Mouse (Mus musculus) intestine, embryonic 16.5 days (tissue): ENCODE results near the gene Sgk1. TPM values are rescaled to one million over a fixed set of nuclear protein-coding genes. Genes with fewer than 3 reads are reported as not detected.

Experiments used
- ATAC-seq: fragments of 200-750 bp; cut with Nextera tagmentation; 2 replicates; pipeline ENCODE4 v1.8.0; 2017; ENCODE audit warnings: moderate TSS enrichment, moderate library complexity
- H3K27ac ChIP-seq: fragments of 300-500 bp; sonication (generic); 2 replicates; pipeline ENCODE4 v1.5.1; 2014; ENCODE audit warnings: mild to moderate bottlenecking, low read length
- H3K27me3 ChIP-seq: fragments of 300-500 bp; sonication (generic); replicated peaks from 2 replicates; pipeline ENCODE4 v1.6.1; 2014; ENCODE audit warnings: low read length, control low read depth, mixed read lengths; ENCODE audit not compliant: control insufficient read depth, insufficient read depth
- H3K36me3 ChIP-seq: fragments of 300-500 bp; sonication (generic); 2 replicates; pipeline ENCODE4 v1.6.1; 2014; ENCODE audit warnings: low read length, control low read depth; ENCODE audit not compliant: control insufficient read depth, insufficient read depth
- H3K4me1 ChIP-seq: fragments of 300-500 bp; sonication (generic); 2 replicates; pipeline ENCODE4 v1.6.1; 2014; ENCODE audit warnings: low read length, control low read depth, mixed read lengths; ENCODE audit not compliant: control insufficient read depth, insufficient read depth
- H3K4me2 ChIP-seq: fragments of 300-500 bp; sonication (generic); 2 replicates; pipeline ENCODE4 v1.6.1; 2014; ENCODE audit warnings: low read depth, low read length, control low read depth
- H3K4me3 ChIP-seq: fragments of 300-500 bp; sonication (generic); 2 replicates; pipeline ENCODE4 v1.5.1; 2014; ENCODE audit warnings: mild to moderate bottlenecking, low read length
- H3K9ac ChIP-seq: fragments of 300-500 bp; sonication (generic); 2 replicates; pipeline ENCODE4 v1.6.1; 2014; ENCODE audit warnings: low read depth, low read length
- H3K9me3 ChIP-seq: fragments of 300-500 bp; sonication (generic); 2 replicates; pipeline ENCODE4 v1.6.1; 2016; ENCODE audit warnings: low read length, control low read depth; ENCODE audit not compliant: control insufficient read depth
- WGBS: fragments of 180-500 bp; shearing (Covaris S2); extraction: QIAGEN DNeasy Blood & Tissue Kit; methylation state at CpG from one replicate; pipeline ENCODE4 v1.1.7; 2014; 5-methylcytosine and 5-hydroxymethylcytosine counted together
- polyA plus RNA-seq: library from polyadenylated mRNA; unstranded; fragments of >200 nt; fragmentation: Nextera tagmentation; extraction: Ambion mirVana; gene quantifications from 2 replicates; pipeline ENCODE4 v1.2.1, GENCODE M21; 2015

Gene Sgk1
- polyA plus RNA-seq, 1 experiment from 2014 or later: 35.1 TPM

DNA sequence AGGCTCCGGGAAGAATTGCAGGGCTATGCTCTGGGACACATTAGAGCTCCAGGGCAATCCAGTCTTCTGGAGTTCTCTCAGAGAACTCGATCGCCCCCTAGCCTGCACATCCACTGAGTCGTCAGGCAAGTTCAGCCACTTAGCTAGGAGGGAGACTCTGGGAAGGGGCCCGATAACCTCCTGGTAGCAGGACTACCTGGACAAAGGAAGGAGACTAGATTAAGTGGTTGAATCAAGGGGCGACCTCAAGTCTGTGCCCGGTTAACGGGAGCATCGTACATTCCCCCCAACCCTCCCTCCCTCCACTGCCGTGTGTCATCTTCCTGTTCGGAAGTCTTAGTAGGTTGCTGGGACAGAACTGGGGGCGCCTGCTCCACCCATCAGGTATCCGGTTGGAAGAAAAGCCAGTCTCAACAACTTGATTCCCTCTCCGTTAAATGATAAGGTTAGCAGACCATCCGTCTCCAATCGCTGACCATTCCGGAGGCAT is 109.4 kb downstream of the Sgk1 start:
- Histone ChIP-seq H3K9me3 (no peaks in the 10 kb centered on the region), H3K4me1 (peaks cover 9% of the 10 kb centered on the region), H3K4me3 (peak overlapping the region; percentile 31), H3K36me3 (no peaks in the 10 kb centered on the region), H3K27ac (no peak overlapping the region), H3K9ac (peak overlapping the region; percentile 35; the same call in 1 of the 2 replicates), H3K4me2 (peak overlapping the region; percentile 53), H3K27me3 (no peaks in the 10 kb centered on the region)
- ATAC-seq: no peak
- 21% methylated on average over 17 of the region's 17 CpGs for WGBS

DNA sequence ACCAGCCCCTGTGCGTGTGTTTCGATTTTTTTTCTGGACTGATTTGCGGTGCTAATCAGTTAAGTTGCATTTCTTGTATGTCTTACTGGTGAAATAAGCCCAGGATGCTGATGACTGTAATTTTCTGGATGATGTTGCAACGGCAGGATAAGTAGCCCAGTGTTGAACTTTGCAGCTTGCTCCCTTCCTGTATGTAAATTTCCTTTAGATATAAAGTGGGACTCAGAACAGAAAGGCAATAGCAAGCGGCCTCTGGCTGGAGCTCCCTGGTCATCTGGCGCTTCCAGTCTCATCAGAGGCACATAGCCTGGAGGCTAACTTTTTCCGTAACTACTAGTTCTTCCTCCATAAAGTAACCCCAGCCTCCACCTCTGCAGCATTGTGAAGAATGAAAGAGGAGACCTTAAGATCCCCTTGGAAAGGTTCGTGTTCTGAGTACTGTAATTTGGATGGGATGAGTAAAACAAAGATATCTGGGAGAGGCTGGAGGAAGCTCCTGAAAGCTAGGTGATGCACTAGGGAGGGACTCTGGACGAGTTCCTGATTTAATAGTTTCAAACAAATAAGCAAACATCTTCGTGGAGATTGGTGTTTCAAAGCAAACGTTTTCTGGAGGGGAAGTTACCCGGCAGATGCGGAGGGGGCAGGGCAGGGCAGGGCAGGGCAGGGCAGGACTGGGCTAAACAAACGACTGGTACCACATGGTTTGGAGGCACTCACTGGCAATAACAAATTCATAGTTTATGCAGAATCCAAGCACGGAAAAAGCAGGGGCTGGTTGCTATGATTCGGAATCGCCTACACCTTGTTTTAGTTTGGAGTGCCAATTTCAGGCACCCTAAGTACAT is 110.2 kb downstream of the Sgk1 start:
- Histone ChIP-seq H3K4me1 (peaks cover 9% of the 10 kb centered on the region), H3K36me3 (no peaks in the 10 kb centered on the region), H3K9ac (peak overlapping the region; percentile 84; the same call in 1 of the 2 replicates), H3K27me3 (no peaks in the 10 kb centered on the region), H3K27ac (peak overlapping the region; percentile 58), H3K9me3 (no peaks in the 10 kb centered on the region), H3K4me3 (peak overlapping the region; percentile 77), H3K4me2 (peak overlapping the region; percentile 61)
- ATAC-seq: no peak
- WGBS: 21% methylated on average over 17 of the region's 17 CpGs

GRCm38 (mm10) chr10:21992834-21993514 is 111.0 kb downstream of the Sgk1 start:
- H3K4me3 ChIP-seq: peak overlapping the region; percentile 77
- no peaks in the 10 kb centered on the region for H3K27me3 ChIP-seq
- peak overlapping the region; percentile 61 for H3K4me2 ChIP-seq
- 3% methylated on average over 30 of the region's 30 CpGs for WGBS
- peak overlapping the region; percentile 58 for H3K27ac ChIP-seq
- peak overlapping the region; percentile 84 for H3K9ac ChIP-seq
- no peaks in the 10 kb centered on the region for H3K36me3 ChIP-seq
- no peaks in the 10 kb centered on the region for H3K9me3 ChIP-seq
- ATAC-seq: peak; percentile 41
- H3K4me1 ChIP-seq: peaks cover 9% of the 10 kb centered on the region

- H3K27me3 ChIP-seq: no peaks in the 10 kb centered on the region
- ATAC-seq: peak; percentile 80
- no peaks in the 10 kb centered on the region for H3K36me3 ChIP-seq
- peaks cover 9% of the 10 kb centered on the region for H3K4me1 ChIP-seq
- under 1% methylated on average over 60 of the region's 60 CpGs for WGBS
- peak overlapping the region; percentile 84 for H3K9ac ChIP-seq
- H3K9me3 ChIP-seq: no peaks in the 10 kb centered on the region
- peak overlapping the region; percentile 61 for H3K4me2 ChIP-seq
- H3K27ac ChIP-seq: peak overlapping the region; percentile 81
- H3K4me3 ChIP-seq: peak overlapping the region; percentile 77
These were observed 111.8 kb downstream of the Sgk1 start for GRCm38 (mm10) chr10:21993515-21994373.

GRCm38 (mm10) chr10:21994431-21994914 is 112.5 kb downstream of the Sgk1 start:
- Histone ChIP-seq H3K36me3 (no peaks in the 10 kb centered on the region), H3K4me2 (peak overlapping the region; percentile 61), H3K4me3 (peak overlapping the region; percentile 77), H3K27me3 (no peaks in the 10 kb centered on the region), H3K9ac (peak overlapping the region; percentile 84), H3K9me3 (no peaks in the 10 kb centered on the region), H3K4me1 (peaks cover 9% of the 10 kb centered on the region), H3K27ac (peak overlapping the region; percentile 81)
- ATAC-seq: peak; percentile 97
- 0% methylated on average over 40 of the region's 40 CpGs for WGBS

GRCm38 (mm10) chr10:21995221-21995620 is 113.2 kb downstream of the Sgk1 start:
- H3K27ac ChIP-seq: no peak overlapping the region
- H3K4me3 ChIP-seq: peak overlapping the region; percentile 77
- ATAC-seq: no peak
- H3K4me1 ChIP-seq: peaks cover 9% of the 10 kb centered on the region
- no peaks in the 10 kb centered on the region for H3K27me3 ChIP-seq
- peak overlapping the region; percentile 84; the same call in 1 of the 2 replicates for H3K9ac ChIP-seq
- WGBS: 6% methylated on average over 12 of the region's 12 CpGs
- H3K4me2 ChIP-seq: peak overlapping the region; percentile 61
- no peaks in the 10 kb centered on the region for H3K9me3 ChIP-seq
- H3K36me3 ChIP-seq: no peaks in the 10 kb centered on the region

DNA sequence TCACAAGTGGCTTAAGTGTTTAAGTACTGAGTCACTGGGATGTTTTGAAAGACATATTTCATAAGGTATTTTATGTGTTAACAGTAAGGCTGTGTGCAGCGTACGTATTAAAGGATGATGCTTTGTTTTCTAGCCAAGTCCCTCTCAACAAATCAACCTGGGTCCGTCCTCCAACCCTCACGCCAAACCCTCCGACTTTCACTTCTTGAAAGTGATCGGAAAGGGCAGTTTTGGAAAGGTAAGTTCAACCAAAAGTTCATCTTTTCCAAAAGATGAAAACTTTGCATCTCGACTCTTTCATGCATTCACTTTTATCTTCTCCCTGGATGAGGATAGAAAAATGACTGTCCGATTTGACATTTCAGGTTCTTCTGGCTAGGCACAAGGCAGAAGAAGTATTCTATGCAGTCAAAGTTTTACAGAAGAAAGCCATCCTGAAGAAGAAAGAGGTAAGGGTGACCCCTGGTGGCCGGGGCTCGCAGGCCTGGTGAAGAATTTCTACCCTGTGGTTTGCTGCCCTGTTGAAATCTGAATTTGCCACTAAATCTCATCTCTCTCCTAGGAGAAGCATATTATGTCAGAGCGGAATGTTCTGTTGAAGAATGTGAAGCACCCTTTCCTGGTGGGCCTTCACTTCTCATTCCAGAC is 113.8 kb downstream of the Sgk1 start:
- H3K4me1 ChIP-seq: peaks cover 9% of the 10 kb centered on the region
- H3K27me3 ChIP-seq: no peaks in the 10 kb centered on the region
- no peaks in the 10 kb centered on the region for H3K36me3 ChIP-seq
- ATAC-seq: no peak
- H3K9ac ChIP-seq: no peak overlapping the region; the same call in 1 of the 2 replicates
- H3K27ac ChIP-seq: no peak overlapping the region
- WGBS: 52% methylated on average over 11 of the region's 11 CpGs
- H3K4me2 ChIP-seq: peak overlapping the region; percentile 45
- no peaks in the 10 kb centered on the region for H3K9me3 ChIP-seq
- peak overlapping the region; percentile 44 for H3K4me3 ChIP-seq

DNA sequence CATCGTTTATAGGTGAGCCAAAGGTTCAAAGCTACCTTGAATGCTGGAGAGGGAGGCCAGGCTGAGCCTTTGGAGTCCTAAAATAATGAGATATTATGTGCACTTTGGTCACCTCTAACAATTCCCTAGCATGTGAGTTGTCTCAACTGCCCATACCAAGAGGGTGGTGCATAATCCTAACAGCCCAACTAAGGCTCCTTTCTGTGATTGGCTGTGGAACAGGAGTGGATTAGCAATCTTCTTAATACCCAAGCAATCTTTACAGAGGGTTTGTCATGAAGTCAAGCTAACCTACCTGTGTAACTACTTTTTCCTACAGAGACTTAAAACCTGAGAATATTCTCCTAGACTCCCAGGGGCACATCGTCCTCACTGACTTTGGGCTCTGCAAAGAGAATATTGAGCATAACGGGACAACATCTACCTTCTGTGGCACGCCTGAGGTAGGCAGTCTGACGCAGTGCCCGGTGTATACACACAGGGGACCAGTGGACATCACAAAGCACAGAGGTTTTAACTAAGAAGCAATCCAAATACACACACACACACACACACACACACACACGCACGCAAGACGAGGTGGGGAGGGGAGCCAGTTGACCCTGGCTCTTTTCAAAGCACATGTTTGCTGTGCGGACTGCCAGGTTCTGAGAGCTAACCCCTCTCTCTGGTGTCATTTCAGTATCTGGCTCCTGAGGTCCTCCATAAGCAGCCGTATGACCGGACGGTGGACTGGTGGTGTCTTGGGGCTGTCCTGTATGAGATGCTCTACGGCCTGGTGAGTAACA is 114.9 kb downstream of the Sgk1 start:
- H3K9me3 ChIP-seq: no peaks in the 10 kb centered on the region
- H3K4me3 ChIP-seq: peak overlapping the region; percentile 44
- H3K9ac ChIP-seq: 0 out of 2 replicates have a peak overlapping the region, but pooled peaks have one; percentile 26
- WGBS: 88% methylated on average over 14 of the region's 14 CpGs
- H3K4me1 ChIP-seq: peaks cover 6% of the 10 kb centered on the region
- H3K36me3 ChIP-seq: no peaks in the 10 kb centered on the region
- 0 out of 2 replicates have a peak overlapping the region, but pooled peaks have one; percentile 8 for H3K4me2 ChIP-seq
- no peak for ATAC-seq
- H3K27me3 ChIP-seq: no peaks in the 10 kb centered on the region
- no peak overlapping the region for H3K27ac ChIP-seq
